Mouse (Mus musculus) lung, embryonic 14.5 days (tissue): Measurements from ENCODE around the gene AC141477.1. TPM values are rescaled to one million over a fixed set of nuclear protein-coding genes. Genes with fewer than 3 reads are reported as not detected.

Experiments
- ATAC-seq: fragments of 200-750 bp; cut with Nextera tagmentation; 2 replicates; pipeline ENCODE4 v1.8.0; 2017; ENCODE audit warnings: mild to moderate bottlenecking, moderate TSS enrichment, moderate library complexity; ENCODE audit not compliant: insufficient read depth
- DNase-seq: peaks from one replicate; pipeline ENCODE4 v3.0.0-alpha.2; 2015
- H3K27ac ChIP-seq: fragments of 300-500 bp; sonication (generic); 2 replicates; pipeline ENCODE4 v1.5.1; 2014; ENCODE audit warnings: low read depth, mild to moderate bottlenecking, moderate library complexity
- H3K27me3 ChIP-seq: fragments of 300-500 bp; sonication (generic); 2 replicates; pipeline ENCODE4 v1.6.1; 2014; ENCODE audit warnings: low read length, control low read depth; ENCODE audit not compliant: insufficient read depth
- H3K36me3 ChIP-seq: fragments of 300-500 bp; sonication (generic); 2 replicates; pipeline ENCODE4 v1.6.1; 2014; ENCODE audit warnings: control low read depth; ENCODE audit not compliant: insufficient read depth
- H3K4me1 ChIP-seq: fragments of 300-500 bp; sonication (generic); 2 replicates; pipeline ENCODE4 v1.6.1; 2014; ENCODE audit warnings: antibody characterized with exemption, control low read depth; ENCODE audit not compliant: insufficient read depth
- H3K4me2 ChIP-seq: fragments of 300-500 bp; sonication (generic); 2 replicates; pipeline ENCODE4 v1.6.1; 2014; ENCODE audit warnings: mild to moderate bottlenecking
- H3K4me3 ChIP-seq: fragments of 300-500 bp; sonication (generic); 2 replicates; pipeline ENCODE4 v1.5.1; 2014; ENCODE audit warnings: low read depth, low read length
- H3K9ac ChIP-seq: fragments of 300-500 bp; sonication (generic); 2 replicates; pipeline ENCODE4 v1.6.1; 2014
- H3K9me3 ChIP-seq: fragments of 300-500 bp; sonication (generic); 2 replicates; pipeline ENCODE4 v1.6.1; 2016; ENCODE audit warnings: low read depth, low read length, control low read depth
- CTCF ChIP-seq: IDR thresholded peaks from 2 replicates; pipeline ENCODE4 v1.5.1; 2016; ENCODE audit warnings: antibody characterized with exemption, low read depth
- WGBS: fragments of 180-500 bp; shearing (Covaris S2); extraction: QIAGEN DNeasy Blood & Tissue Kit; methylation state at CpG from one replicate; pipeline ENCODE4 v1.1.7; 2014; 5-methylcytosine and 5-hydroxymethylcytosine counted together
- polyA plus RNA-seq: library from polyadenylated mRNA; unstranded; fragments of >200 nt; fragmentation: Nextera tagmentation; extraction: Ambion mirVana; gene quantifications from 2 replicates; pipeline ENCODE4 v1.2.1, GENCODE M21; 2014

AC141477.1 gene
- polyA plus RNA-seq: not detected in 2 replicates

DNA sequence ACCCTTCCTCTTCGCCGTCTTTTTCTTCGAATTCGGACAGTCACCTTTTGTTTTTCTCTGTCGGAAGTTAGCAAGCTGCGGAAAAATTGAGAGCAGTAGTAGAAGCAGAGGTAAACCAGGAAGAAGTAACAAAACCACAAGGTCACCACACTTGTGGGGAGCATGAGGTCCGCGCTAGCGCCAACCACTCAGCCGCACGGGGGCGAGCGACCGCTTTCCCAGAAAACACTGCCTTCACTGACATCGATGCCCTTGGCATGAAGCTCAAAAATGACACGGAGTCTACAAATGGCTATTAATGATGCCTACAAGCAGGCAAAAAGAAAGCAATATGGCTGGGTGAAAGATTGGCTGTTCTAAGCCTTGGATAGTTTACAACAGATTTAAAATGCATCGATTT lies at the start of gene AC141477.1:
TSS of gene AC141477.1 (minus strand) at position 164 of the 400 bp plus-strand sequence.
- H3K9me3 ChIP-seq: no peaks in the 10 kb centered on the region
- peak within 1 kb of the TSS; percentile 77 for H3K4me2 ChIP-seq
- WGBS: 94% methylated on average over 17 of the region's 17 CpGs
- DNase-seq (no peak), ATAC-seq (no peak)
- no peak for TF ChIP-seq CTCF
- no peaks in the 10 kb centered on the region for H3K27me3 ChIP-seq
- no peak within 1 kb of the TSS for H3K27ac ChIP-seq
- no peak within 1 kb of the TSS for H3K4me3 ChIP-seq
- H3K9ac ChIP-seq: no peak within 1 kb of the TSS
- peaks cover 50% of the 10 kb centered on the region for H3K36me3 ChIP-seq
- H3K4me1 ChIP-seq: peaks cover 10% of the 10 kb centered on the region; the same call in 1 of the 2 replicates

- H3K4me2 ChIP-seq: no peak overlapping the region
- H3K4me3 ChIP-seq: no peak overlapping the region
- H3K27me3 ChIP-seq: no peaks in the 10 kb centered on the region
- no peaks in the 10 kb centered on the region for H3K9me3 ChIP-seq
- H3K36me3 ChIP-seq: peaks cover 93% of the 10 kb centered on the region
- H3K9ac ChIP-seq: no peak overlapping the region
- no peak overlapping the region for H3K27ac ChIP-seq
- no peak for ATAC-seq
- no peak for DNase-seq
- WGBS: 87% methylated on average over 15 of the region's 15 CpGs
- no peak for TF ChIP-seq CTCF
- no peaks in the 10 kb centered on the region for H3K4me1 ChIP-seq
Measured at GRCm38 (mm10) chr10:76489205-76489604, 49.0 kb upstream of the AC141477.1 start.

DNA sequence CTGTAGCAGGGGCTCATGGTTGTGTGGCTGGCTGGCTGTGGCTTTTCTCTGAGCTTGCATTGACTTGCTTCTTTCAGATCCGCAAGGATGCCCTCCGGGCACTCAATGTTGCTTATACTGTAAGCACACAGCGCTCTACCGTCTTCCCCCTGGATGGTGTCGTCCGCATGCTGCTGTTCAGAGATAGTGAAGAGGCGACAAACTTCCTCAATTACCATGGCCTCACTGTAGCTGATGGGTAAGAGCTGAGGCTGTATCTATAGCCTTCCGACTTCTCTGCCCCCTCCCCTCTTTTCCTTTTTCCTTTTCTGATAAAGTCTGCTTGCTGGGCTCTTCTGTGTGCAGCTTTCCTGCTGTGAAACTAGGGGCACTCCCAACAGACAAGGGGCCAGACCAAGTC lies 48.0 kb upstream of the AC141477.1 start:
- DNase-seq (no peak), ATAC-seq (no peak)
- Histone ChIP-seq H3K27me3 (no peaks in the 10 kb centered on the region), H3K9ac (no peak overlapping the region), H3K4me1 (no peaks in the 10 kb centered on the region), H3K4me3 (no peak overlapping the region), H3K36me3 (peaks cover 93% of the 10 kb centered on the region), H3K4me2 (no peak overlapping the region), H3K9me3 (no peaks in the 10 kb centered on the region), H3K27ac (no peak overlapping the region)
- TF ChIP-seq CTCF: no peak
- WGBS: 92% methylated on average over 8 of the region's 8 CpGs

GRCm38 (mm10) chr10:76486302-76486701 lies 46.1 kb upstream of the AC141477.1 start:
- Histone ChIP-seq H3K27me3 (no peaks in the 10 kb centered on the region), H3K27ac (no peak overlapping the region), H3K4me3 (no peak overlapping the region), H3K36me3 (peaks cover 96% of the 10 kb centered on the region), H3K4me2 (no peak overlapping the region), H3K9me3 (no peaks in the 10 kb centered on the region), H3K4me1 (no peaks in the 10 kb centered on the region), H3K9ac (no peak overlapping the region)
- ATAC-seq: no peak
- no peak for TF ChIP-seq CTCF
- WGBS: 91% methylated on average over 2 of the region's 2 CpGs
- no peak for DNase-seq

- Histone ChIP-seq H3K4me1 (no peaks in the 10 kb centered on the region), H3K4me2 (no peak overlapping the region), H3K9me3 (no peaks in the 10 kb centered on the region), H3K27ac (no peak overlapping the region), H3K36me3 (peaks cover 90% of the 10 kb centered on the region), H3K9ac (no peak overlapping the region), H3K27me3 (no peaks in the 10 kb centered on the region), H3K4me3 (no peak overlapping the region)
- TF ChIP-seq CTCF: no peak
- ATAC-seq (no peak), DNase-seq (no peak)
- WGBS: 81% methylated on average over 6 of the region's 6 CpGs
Measured at GRCm38 (mm10) chr10:76481480-76481879, 41.2 kb upstream of the AC141477.1 start.

DNA sequence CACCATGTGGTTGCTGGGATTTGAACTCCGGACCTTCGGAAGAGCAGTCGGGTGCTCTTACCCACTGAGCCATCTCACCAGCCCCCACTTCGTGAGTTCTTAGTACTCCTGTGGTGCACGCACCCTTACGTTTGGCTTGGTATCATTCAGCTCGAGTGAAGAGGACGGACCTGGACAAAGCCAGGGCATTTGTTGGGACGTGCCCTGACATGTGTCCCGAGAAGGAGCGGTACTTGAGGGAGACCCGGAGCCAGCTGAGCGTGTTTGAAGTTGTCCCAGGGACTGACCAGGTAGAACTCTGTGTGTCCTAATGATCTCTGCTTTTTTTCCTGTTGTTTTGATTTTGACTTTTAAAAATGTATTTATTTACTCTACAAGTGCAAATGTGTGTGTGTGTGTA lies 40.6 kb upstream of the AC141477.1 start:
- no peak for DNase-seq
- Histone ChIP-seq H3K27ac (no peak overlapping the region), H3K27me3 (no peaks in the 10 kb centered on the region), H3K9ac (no peak overlapping the region), H3K4me3 (no peak overlapping the region), H3K36me3 (peaks cover 90% of the 10 kb centered on the region), H3K4me1 (no peaks in the 10 kb centered on the region), H3K9me3 (no peaks in the 10 kb centered on the region), H3K4me2 (no peak overlapping the region)
- 89% methylated on average over 13 of the region's 13 CpGs for WGBS
- ATAC-seq: no peak
- no peak for TF ChIP-seq CTCF

DNA sequence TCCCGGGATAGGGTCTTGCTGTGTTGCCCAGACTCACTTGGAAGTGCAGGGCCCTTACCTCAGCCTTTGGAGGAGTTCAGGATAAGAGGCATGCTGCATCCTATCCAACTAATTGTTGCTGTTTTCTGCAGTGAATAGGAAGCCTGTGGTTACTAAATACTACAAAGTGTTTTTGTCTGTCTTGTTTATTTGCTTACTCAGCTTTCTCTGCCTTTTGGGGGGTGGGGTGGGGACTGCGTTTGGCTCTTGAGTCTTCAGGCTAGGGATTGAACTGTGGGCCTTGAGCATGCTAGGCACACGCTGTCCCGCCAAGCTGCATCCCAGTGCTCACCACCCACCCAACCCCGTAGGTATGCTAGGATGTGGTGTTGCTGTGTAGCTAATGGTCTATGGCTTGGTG lies 33.5 kb upstream of the AC141477.1 start:
- H3K27me3 ChIP-seq: no peaks in the 10 kb centered on the region
- no peak overlapping the region for H3K4me3 ChIP-seq
- ATAC-seq (no peak), DNase-seq (no peak)
- no peak overlapping the region for H3K27ac ChIP-seq
- H3K9me3 ChIP-seq: no peaks in the 10 kb centered on the region
- H3K4me1 ChIP-seq: no peaks in the 10 kb centered on the region
- 82% methylated on average over 5 of the region's 5 CpGs for WGBS
- peaks cover 79% of the 10 kb centered on the region for H3K36me3 ChIP-seq
- TF ChIP-seq CTCF: no peak
- H3K4me2 ChIP-seq: no peak overlapping the region
- H3K9ac ChIP-seq: no peak overlapping the region
